Mouse (Mus musculus) kidney, adult 2 months (tissue): Measurements from ENCODE around the gene Plekha7. TPM values are rescaled to one million over a fixed set of nuclear protein-coding genes. Genes with fewer than 3 reads are reported as not detected.

Source experiments
- DNase-seq: peaks from one replicate; pipeline ENCODE4 v3.0.0; 2021
- H3K27ac ChIP-seq: fragments of 200-500 bp; 2 replicates; pipeline ENCODE4 v1.5.1; 2012; ENCODE audit warnings: low read depth, low read length, control low read depth, inconsistent platforms; ENCODE audit not compliant: insufficient read depth
- H3K27me3 ChIP-seq: fragments of 200-500 bp; replicated peaks from 2 replicates; pipeline ENCODE4 v1.6.1; 2012; ENCODE audit warnings: mild to moderate bottlenecking, moderate library complexity, low read length, inconsistent platforms; ENCODE audit not compliant: control insufficient read depth, insufficient read depth
- H3K36me3 ChIP-seq: fragments of 200-500 bp; 2 replicates; pipeline ENCODE4 v1.6.1; 2012; ENCODE audit warnings: mild to moderate bottlenecking, moderate library complexity, low read length, inconsistent platforms; ENCODE audit not compliant: control insufficient read depth, insufficient read depth
- H3K4me1 ChIP-seq: fragments of 200-500 bp; 2 replicates; pipeline ENCODE4 v1.6.1; 2011; ENCODE audit warnings: low read length; ENCODE audit not compliant: control insufficient read depth, insufficient read depth
- H3K4me3 ChIP-seq: fragments of 200-500 bp; 2 replicates; pipeline ENCODE4 v1.5.1; 2011; ENCODE audit warnings: mild to moderate bottlenecking, low read depth, low read length, control low read depth; ENCODE audit not compliant: insufficient read depth
- CTCF ChIP-seq: fragments of 200-500 bp; conservative IDR thresholded peaks from 2 replicates; pipeline ENCODE4 v1.5.1; 2011; ENCODE audit warnings: low read depth, mild to moderate bottlenecking, control low read depth, low read length, moderate library complexity, mixed read lengths; ENCODE audit not compliant: insufficient read depth, insufficient read length
- POLR2A ChIP-seq: fragments of 200-500 bp; IDR thresholded peaks from one replicate; pipeline ENCODE4 v1.6.1; 2011; ENCODE audit warnings: low read depth, low read length, control low read depth
- WGBS: fragments of 180-500 bp; shearing (Covaris S2); methylation state at CpG from one replicate; pipeline ENCODE4 v1.1.7; 2018; 5-methylcytosine and 5-hydroxymethylcytosine counted together
- polyA plus RNA-seq: library from polyadenylated mRNA; depleted of rRNA; stranded (reverse); fragments of >200 nt; gene quantifications from 2 replicates; pipeline ENCODE4 v1.2.3, GENCODE M21; 2012

Plekha7 gene
- polyA plus RNA-seq, 1 experiment = 29.5 TPM

DNA sequence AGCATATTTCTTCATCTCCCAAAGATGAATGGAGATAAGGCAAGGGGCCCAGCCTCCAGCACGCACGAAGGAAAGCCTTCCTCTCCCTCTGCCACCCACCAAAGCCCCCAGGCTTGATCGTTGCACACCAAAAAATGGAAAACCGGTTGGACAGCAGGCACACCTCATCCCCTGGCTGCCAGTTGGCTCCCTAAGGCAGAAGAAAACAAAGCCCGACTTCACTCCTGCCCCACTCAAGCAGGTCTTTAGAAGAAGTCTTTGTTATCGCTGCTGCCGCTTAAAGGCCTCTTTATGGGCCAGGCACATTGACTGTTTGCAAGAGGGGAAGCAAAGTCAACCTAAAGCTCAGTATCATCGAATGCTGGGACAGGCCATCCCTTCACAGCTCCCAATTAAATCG is 29.9 kb downstream of the Plekha7 start:
- Histone ChIP-seq H3K36me3 (no peaks in the 10 kb centered on the region), H3K27ac (no peak overlapping the region), H3K4me1 (peaks cover 31% of the 10 kb centered on the region), H3K27me3 (no peaks in the 10 kb centered on the region), H3K4me3 (no peak overlapping the region)
- TF ChIP-seq CTCF (no peak), POLR2A (no peak)
- WGBS = 61% methylated on average over 9 of the region's 9 CpGs
- no peak for DNase-seq

GRCm38 (mm10) chr7:116276315-116276714 is 31.9 kb downstream of the Plekha7 start:
- Histone ChIP-seq H3K4me3 (no peak overlapping the region), H3K4me1 (peaks cover 24% of the 10 kb centered on the region), H3K27me3 (no peaks in the 10 kb centered on the region), H3K36me3 (no peaks in the 10 kb centered on the region), H3K27ac (no peak overlapping the region)
- peak; percentile 77 for DNase-seq
- TF ChIP-seq CTCF (no peak), POLR2A (no peak)

GRCm38 (mm10) chr7:116273111-116273510 is 35.1 kb downstream of the Plekha7 start:
- no peaks in the 10 kb centered on the region for H3K36me3 ChIP-seq
- no peak for TF ChIP-seq POLR2A
- no peak for TF ChIP-seq CTCF
- peak overlapping the region; percentile 74 for H3K27ac ChIP-seq
- H3K4me3 ChIP-seq = no peak overlapping the region
- H3K27me3 ChIP-seq = no peaks in the 10 kb centered on the region
- peak; percentile 86 for DNase-seq
- 35% methylated on average over 6 of the region's 6 CpGs for WGBS
- H3K4me1 ChIP-seq = peaks cover 44% of the 10 kb centered on the region

DNA sequence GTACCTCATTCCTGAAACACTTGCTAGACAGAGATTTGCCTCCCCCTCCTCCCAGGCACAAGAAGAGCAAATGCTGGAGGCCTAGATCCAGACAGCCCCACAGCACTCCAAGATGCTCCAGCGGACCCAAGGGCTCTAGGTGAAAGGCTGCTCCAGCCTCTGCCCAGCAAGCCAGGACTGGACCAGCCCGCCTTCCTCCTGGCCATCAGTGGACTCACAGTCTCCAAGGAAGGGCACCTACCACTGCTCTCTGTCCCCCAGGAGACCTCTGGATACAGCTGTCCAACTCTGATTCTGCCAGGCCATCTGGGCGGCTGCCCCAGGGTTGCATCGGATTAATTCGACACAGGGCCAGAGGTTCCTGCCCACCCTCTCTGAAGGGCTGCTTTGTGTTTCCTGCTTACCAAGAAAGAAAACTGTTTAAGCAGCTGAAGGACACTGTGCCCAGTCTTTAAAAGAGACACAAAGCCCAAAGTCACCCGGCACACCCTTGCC is 38.6 kb downstream of the Plekha7 start:
- Histone ChIP-seq H3K4me3 (no peak overlapping the region), H3K4me1 (peaks cover 57% of the 10 kb centered on the region), H3K36me3 (no peaks in the 10 kb centered on the region), H3K27me3 (no peaks in the 10 kb centered on the region), H3K27ac (peak overlapping the region; percentile 54)
- peak; percentile 48 for DNase-seq
- WGBS = 48% methylated on average over 6 of the region's 6 CpGs
- TF ChIP-seq CTCF (no peak), POLR2A (no peak)

DNA sequence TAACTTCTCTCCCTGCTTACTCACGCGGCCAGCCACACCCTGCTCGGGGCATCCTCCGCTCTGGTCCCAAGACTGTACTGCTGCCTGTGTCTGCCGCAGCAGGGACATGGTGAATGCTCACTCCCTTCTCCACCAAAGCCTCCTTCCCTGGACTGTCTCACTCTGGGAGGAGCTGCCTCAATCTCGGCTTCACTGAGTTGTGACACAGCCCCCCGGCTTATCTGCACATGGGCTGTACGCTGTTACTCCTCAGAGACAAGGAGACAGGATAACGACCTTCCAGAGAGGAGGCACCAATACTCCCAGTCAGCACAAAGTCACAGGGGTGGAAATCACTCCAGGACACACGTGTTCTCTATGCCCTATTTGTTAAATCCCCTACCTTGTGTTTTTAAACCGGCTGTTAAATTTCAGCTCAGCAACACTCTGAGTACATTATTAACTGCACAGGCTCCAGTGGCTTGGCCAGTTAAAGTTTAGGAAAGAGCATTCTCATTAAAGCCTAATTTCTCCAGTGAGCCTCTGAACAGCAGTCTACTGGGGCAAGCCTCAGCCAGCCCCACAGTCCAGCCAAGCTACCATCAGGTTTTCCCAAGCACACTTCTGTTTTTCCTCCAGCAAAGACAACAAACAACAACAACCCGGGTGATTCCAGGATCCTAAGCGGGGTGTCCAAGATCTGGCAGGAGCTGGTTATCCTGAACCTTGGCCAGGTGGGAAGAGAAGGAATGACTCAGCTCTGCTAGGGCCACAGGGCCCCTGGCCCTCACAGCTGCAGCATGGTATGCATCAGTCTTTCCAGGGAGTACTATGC is 39.9 kb downstream of the Plekha7 start:
- Histone ChIP-seq H3K4me3 (peak overlapping the region; percentile 41), H3K27me3 (no peaks in the 10 kb centered on the region), H3K36me3 (no peaks in the 10 kb centered on the region), H3K27ac (peak overlapping the region; percentile 97), H3K4me1 (peaks cover 60% of the 10 kb centered on the region)
- peak; percentile 94 for DNase-seq
- WGBS = 18% methylated on average over 13 of the region's 13 CpGs
- TF ChIP-seq POLR2A (no peak), CTCF (no peak)

GRCm38 (mm10) chr7:116263281-116263680 is 44.9 kb downstream of the Plekha7 start:
- 61% methylated on average over 7 of the region's 7 CpGs for WGBS
- H3K4me1 ChIP-seq = peaks cover 66% of the 10 kb centered on the region
- no peaks in the 10 kb centered on the region for H3K36me3 ChIP-seq
- TF ChIP-seq POLR2A (no peak), CTCF (no peak)
- H3K4me3 ChIP-seq = no peak overlapping the region
- no peaks in the 10 kb centered on the region for H3K27me3 ChIP-seq
- DNase-seq = no peak
- peak overlapping the region; percentile 82 for H3K27ac ChIP-seq

GRCm38 (mm10) chr7:116262508-116262907 is 45.7 kb downstream of the Plekha7 start:
- peak overlapping the region; percentile 82 for H3K27ac ChIP-seq
- 35% methylated on average over 2 of the region's 2 CpGs for WGBS

More at GRCm38 (mm10) chr7:116262508-116262907, 45.7 kb downstream of the Plekha7 start:
- H3K4me3 ChIP-seq = no peak overlapping the region
- no peak for DNase-seq
- no peak for TF ChIP-seq CTCF
- no peak for TF ChIP-seq POLR2A
- peaks cover 61% of the 10 kb centered on the region for H3K4me1 ChIP-seq
- no peaks in the 10 kb centered on the region for H3K36me3 ChIP-seq
- H3K27me3 ChIP-seq = no peaks in the 10 kb centered on the region
